Mouse (Mus musculus): ENCODE data around the gene Gstt3. TPM values are rescaled to one million over a fixed set of nuclear protein-coding genes. Genes with fewer than 3 reads are reported as not detected.
A peak's percentile ranks its signal among the peaks of the same experiment; 100 is the strongest.

Gstt3 gene
- total and polyA plus RNA-seq, 3 experiments, result 72.3 to 163 (median 109) TPM

DNA sequence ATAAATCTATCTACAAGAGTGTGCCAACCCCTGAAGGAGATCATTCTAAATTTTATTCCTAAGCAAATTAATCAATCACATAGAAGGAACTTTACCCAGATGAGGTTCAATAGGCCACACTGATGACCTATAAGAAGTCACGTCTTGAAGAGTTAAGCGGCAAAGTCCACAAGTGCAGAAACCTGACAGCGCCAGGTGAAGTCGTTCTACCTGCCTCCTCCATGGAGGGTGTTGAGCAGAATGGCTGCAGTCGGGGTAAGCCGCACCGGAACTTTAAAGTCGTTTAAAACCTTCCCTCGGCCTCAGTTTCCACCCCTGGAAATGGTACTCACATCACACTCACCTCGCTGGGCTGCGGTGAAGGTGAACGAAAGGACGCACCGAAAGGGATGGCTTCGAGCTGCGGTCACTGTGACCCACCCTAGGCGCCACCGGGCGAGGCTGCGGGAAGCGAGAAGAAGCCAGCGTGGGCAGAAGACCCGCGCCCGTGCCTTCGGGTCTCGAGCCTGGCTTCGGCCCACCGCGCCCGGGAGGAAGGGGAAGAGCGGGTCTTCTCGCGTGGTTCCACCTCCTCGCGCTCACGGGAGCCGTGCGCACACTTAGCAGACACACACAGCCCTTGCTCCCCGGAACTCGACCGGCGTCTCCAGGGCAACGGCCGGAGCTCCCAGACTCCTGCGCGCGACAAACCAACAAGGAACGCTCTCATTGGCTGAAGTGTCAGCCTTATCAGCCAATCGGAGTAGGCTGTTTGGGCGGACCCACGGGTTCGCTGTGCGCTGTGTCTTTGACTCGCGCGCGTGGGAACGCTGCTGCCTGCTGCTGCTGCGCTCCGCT lies 17.3 kb downstream of the Gstt3 start, which contains the start of gene Cabin1 (continued):
- TF ChIP-seq UBTF (IDR thresholded peaks at IDR 0.05; ENCODE audit: low read depth, low read length) (no peak), ZMIZ1 (IDR thresholded peaks at IDR 0.05; ENCODE audit: low read depth, low read length) (peak; percentile 36), SMC3 (IDR thresholded peaks at IDR 0.05; ENCODE audit: low read depth, low read length) (no peak), E2F4 (IDR thresholded peaks at IDR 0.05; ENCODE audit: insufficient replicate concordance, low read depth, low read length) (no peak), NRF1 (IDR thresholded peaks at IDR 0.05; ENCODE audit: low read depth, low read length) (peak; percentile 77), USF2 (conservative IDR thresholded peaks at IDR 0.05; ENCODE audit: low read depth, low read length) (no peak), TBP (conservative IDR thresholded peaks at IDR 0.05; ENCODE audit: low read depth, low read length) (no peak; the same call in 1 of the 2 replicates), ZKSCAN1 (IDR thresholded peaks at IDR 0.05; ENCODE audit: borderline replicate concordance, low read depth, low read length) (no peak)

GRCm38 (mm10) chr10:75762413-75762812 lies 18.8 kb downstream of the Gstt3 start:
- Histone ChIP-seq H3K9me3 (replicated peaks; ENCODE audit: low read length) (peaks cover 8% of the 10 kb centered on the region), H3K9ac (ENCODE audit: insufficient read depth, low read depth) (no peak overlapping the region), H3K4me2 (ENCODE audit: insufficient read depth, low read depth, poor library complexity, severe bottlenecking) (peak overlapping the region; percentile 64), H3K4me1 (ENCODE audit: control insufficient read depth in 1 of 2, insufficient read depth in 2 of 2) (peaks cover 8 to 16% of the 10 kb centered on the region in 2 experiments), H3K4me3 (replicated peaks in 1 of 3; ENCODE audit: low read depth in 2 of 3, low read length in 2 of 3, poor library complexity in 1 of 3) (peak overlapping the region in 1 of 3 experiments; percentile 15), H3K27me3 (replicated peaks) (no peaks in the 10 kb centered on the region), H3K27ac (ENCODE audit: insufficient read depth, low read depth) (no peak overlapping the region), H3K79me2 (replicated peaks; ENCODE audit: control insufficient read depth, extremely low read depth, insufficient read depth, poor library complexity, severe bottlenecking) (peaks cover 46% of the 10 kb centered on the region), H3K36me3 (replicated peaks in 1 of 2; ENCODE audit: control insufficient read depth in 1 of 2, insufficient read depth in 1 of 2, low read length in 1 of 2) (peaks cover 19 to 44% of the 10 kb centered on the region in 2 experiments)
- dilution Hi-C loops (cut with MboI; ENCODE audit: extremely low pct_ligation_motif_present, extremely low pct_unique_long_range_greater_than_20kb, low sequenced_read_pairs), result no loop called here
- DNase-seq (ENCODE audit: extremely low read depth), result no peak
- in situ Hi-C loops (cut with MboI; ENCODE audit: low pct_ligation_motif_present, low pct_unique_long_range_greater_than_20kb, low sequenced_read_pairs), result no loop called here
- TF ChIP-seq TBP (conservative IDR thresholded peaks at IDR 0.05; ENCODE audit: low read depth, low read length), result no peak
- TF ChIP-seq IRF4 (IDR thresholded peaks at IDR 0.05; ENCODE audit: low read depth, low read length), result no peak
- no peak for TF ChIP-seq KAT2A (IDR thresholded peaks at IDR 0.05; ENCODE audit: insufficient replicate concordance, low read length)
- no peak for TF ChIP-seq UBTF (IDR thresholded peaks at IDR 0.05; ENCODE audit: low read depth, low read length)
- no peak for TF ChIP-seq NRF1 (IDR thresholded peaks at IDR 0.05; ENCODE audit: low read depth, low read length)
- TF ChIP-seq ZMIZ1 (IDR thresholded peaks at IDR 0.05; ENCODE audit: low read depth, low read length), result no peak
- no peak for TF ChIP-seq ETS1 (conservative IDR thresholded peaks at IDR 0.05; ENCODE audit: low read depth, low read length)
- no peak for TF ChIP-seq MXI1 (IDR thresholded peaks at IDR 0.05; ENCODE audit: low read depth, low read length)
- TF ChIP-seq E2F4 (IDR thresholded peaks at IDR 0.05; ENCODE audit: insufficient replicate concordance, low read depth, low read length), result no peak
- no peak for TF ChIP-seq PAX5 (IDR thresholded peaks at IDR 0.05; ENCODE audit: low read length)
- no peak for TF ChIP-seq CHD2 (IDR thresholded peaks at IDR 0.05; ENCODE audit: low read length)
- no peak for TF ChIP-seq NELFE (IDR thresholded peaks at IDR 0.05; ENCODE audit: low read depth, low read length)
- TF ChIP-seq ZNF384 (IDR thresholded peaks at IDR 0.05; ENCODE audit: low read depth, low read length), result no peak
- no peak for TF ChIP-seq MAX (IDR thresholded peaks at IDR 0.05; ENCODE audit: low read length)
- TF ChIP-seq ELF1 (IDR thresholded peaks at IDR 0.05; ENCODE audit: low read depth, low read length), result no peak
